Mouse (Mus musculus): ENCODE results near the gene Arhgef3. TPM values are rescaled to one million over a fixed set of nuclear protein-coding genes. Genes with fewer than 3 reads are reported as not detected.
"Not testable (repeated sequence)": the region's sequence is repeated elsewhere in the genome, so short reads cannot be mapped to it uniquely, and the experiment has no call there.

Gene Arhgef3
- polyA plus RNA-seq, 1 experiment: 30.4 TPM

DNA sequence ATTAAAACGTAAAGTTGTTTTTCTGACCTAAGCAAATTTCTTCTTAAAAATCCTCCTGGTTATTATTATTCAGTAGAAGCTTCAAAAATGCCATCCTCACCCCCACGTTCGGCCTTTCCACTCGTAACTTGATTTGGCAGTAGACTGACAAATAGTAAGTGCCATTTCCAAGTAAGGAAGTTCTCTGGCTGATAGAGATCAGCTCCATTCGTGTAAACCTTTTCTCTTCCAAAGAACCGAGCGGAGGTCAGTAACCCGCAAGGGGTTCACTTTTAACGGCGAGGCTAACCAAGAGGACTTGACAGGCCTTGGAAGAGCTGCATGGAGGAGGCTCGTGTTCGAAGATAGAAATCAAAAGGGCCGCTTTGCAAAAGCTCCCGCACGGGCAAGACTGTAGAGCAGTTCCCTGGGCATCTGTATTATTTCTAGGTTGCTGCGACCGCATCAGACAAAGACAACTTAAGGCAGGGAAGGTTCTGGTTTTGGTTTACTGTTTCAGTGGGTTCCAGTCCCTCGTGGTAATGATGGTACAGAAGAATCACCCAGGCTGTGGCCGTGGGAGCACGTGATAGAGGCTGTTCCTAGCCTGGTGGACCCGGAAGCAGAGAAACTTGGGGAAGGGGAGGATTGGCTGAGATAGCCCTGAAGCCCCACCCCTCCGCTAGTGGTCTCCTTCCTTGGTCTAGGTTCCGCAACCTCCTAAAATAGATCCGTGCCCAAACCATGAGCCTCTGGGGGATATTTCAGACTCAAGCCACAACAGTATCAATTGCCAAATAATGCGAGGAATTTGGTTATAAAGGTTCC, 117.5 kb downstream of the Arhgef3 start:
- no peak for DNase-seq (ENCODE audit: low spot score)

DNA sequence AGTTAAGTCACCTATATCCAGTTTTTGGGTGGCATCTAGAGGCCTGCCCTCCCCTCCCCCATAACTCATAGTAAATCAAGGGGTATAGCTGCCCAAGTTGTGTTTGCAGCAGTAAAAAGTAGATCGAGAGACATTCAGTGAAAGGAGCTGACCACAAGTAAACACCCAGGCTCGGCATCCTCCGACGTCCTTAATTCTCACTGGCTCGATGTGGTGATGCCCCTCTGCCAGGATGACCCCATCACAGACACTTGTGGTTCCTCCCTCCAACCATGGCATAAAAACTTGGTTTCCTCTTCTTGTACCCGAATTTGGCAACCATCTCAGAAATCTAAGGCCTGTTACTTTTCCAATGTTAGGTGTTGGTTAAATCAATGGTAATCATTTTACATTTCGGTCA, 118.4 kb downstream of the Arhgef3 start:
- no peak for DNase-seq (ENCODE audit: low spot score)

DNA sequence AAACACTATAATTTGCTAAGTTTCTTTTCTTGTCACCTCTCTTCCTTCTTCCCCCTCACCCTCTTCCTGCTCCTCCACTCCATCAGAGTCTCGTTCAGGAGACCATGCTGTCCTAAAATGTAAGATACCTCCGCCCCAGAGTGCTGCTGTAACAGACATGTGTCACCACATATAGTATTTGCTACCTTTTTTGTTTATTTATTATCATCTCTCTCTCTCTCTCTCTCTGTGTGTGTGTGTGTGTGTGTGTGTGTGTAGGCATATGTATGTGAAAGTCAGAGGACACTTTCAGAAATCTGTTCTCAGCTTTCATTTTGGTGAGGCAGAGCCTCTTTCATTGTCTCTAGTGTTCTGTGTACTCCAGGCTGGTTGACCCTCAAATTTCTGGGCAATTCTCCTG, 119.0 kb downstream of the Arhgef3 start:
- DNase-seq (ENCODE audit: low spot score): no peak

DNA sequence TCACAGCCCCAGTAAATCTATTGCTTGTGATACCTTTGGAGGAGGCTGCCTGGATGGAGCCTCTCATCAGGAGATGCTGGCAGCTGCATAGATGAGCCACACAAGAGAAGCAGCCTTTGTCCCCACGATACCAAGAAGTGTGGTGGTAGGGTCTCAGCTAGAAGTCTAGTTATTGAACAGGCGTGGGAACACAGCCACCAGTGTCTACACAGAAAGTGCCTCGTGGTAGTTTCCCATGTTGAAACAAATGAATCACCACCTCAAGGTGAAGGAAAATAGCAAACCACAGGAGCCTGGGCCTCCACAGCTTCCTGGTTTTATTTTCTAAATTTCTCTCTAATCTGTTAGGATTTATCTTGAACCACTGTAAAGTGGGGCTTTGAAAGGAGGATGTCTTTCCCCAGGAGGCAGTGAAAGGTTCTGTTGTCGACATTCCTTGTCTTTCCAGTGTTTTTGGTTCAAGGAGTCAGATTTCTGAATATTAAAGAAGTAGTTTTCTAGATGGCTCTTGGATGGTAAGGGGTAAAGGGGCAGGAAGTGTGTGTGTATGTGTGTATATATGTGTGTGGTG, 119.7 kb downstream of the Arhgef3 start:
- no peak for DNase-seq (ENCODE audit: low spot score)

DNA sequence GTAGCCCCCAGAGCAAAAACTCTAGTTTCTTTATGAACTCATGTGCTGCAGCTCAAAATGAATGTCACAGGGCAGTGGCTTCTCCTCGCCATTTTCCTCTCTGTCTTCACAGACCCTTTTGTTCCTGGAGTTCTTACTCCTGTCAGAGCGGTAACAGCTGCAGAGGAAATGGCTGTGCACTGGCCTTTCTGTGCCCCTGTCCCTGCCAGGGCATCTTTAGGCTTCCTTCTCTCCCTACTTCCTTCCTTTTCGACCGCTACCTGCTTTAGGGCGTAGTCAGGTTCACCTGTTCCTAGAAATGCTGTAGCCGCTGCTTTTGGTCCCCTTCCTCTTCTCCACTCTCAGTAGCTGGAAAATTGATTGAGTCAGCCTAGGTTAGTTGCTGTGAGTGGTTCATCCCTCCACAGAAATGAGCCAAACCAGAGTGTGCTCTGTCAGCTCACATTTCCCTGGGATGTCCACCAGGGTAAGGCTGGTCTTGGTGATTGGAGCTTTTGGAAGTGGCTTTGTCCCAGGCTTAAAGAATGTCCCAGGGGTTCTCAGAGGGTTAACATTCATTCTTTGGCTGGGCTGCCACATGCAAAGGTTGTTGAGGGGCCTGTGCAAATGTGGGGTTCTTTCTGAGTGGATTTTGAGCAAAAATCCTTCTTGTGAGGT, 121.3 kb downstream of the Arhgef3 start:
- no peak for DNase-seq (ENCODE audit: low spot score)

DNA sequence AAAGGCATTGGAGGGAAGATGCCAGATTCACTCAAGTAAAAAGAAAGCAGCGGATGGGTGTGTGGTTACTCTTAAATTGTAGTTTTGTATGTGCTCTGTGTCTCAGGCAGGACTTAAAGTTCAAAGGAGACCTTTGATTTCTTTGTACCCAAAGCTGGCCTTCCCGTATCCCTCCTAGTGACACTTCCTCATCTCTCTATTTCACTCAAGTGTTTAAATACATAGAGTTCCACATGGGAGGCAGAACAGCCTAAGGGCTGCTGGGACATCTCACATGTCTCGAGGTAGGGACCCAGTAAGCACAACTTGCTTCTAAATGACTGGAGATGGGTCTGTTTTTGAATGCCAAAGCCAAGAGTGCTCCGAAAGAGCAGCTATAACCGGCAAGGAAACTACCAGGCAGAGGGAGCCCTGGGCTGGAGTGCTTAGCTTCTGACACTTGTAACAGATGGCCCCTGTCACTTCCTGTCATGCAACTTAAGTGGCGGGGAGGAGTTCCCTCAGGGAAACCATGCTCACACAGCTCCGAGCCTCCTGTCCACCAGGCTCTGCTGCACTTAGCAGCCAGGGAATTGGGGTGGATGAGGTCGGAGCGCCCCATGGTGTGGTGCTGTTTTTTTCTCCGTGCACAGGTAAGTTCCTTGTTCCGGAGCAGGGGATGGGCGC, 123.0 kb downstream of the Arhgef3 start:
- DNase-seq (ENCODE audit: low spot score): no peak

DNA sequence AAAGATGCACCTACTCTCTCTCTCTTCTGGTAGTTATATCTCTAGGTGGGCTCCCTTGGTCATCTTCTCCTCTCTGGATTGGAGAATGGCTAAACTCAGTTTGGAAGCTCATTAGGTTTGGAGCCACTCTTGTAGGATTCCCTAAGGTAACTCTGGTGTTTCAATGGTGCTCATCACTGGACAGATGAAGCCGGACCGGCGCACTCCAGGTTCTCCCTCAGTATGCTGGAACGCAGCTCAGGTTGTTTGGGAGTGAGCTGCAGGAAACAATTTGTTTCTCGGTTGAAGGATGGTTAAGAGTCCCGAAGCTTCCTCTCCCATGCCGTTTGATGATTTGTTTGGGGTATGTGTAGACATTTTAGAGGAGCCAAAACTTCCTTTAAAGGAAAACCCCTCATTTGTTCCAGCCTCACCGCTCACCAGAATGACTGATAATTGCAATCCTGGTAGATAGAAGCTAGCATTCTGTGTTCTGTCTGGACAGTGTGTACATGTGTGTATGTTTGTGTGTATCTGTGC, 124.0 kb downstream of the Arhgef3 start:
- DNase-seq (ENCODE audit: low spot score): no peak

DNA sequence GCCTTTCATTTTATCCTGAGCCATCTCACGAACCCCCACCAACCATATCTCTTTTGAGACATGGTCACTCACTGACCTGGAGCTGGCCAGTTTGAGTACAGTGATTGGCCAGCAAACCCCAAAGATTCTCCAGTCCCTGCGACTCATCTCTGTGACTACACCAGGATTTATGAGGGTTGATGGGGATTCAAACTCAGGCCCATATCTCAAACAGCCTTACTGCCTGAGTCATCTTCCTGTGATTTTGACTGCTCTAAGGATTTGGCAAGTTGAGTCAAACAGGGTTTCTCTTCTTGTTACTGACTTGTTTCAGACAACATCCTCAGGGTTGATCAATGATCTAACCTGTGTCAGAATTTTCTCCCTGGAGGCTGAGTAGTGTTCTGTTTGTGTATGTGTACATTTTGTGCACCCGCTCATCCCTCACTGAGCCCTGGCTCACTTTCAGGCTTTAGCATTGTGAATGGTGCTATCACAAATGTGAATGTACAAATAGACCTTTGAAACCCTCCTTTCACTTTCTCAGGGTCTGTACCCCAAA, 124.9 kb downstream of the Arhgef3 start:
- no peak for DNase-seq (ENCODE audit: low spot score)

DNA sequence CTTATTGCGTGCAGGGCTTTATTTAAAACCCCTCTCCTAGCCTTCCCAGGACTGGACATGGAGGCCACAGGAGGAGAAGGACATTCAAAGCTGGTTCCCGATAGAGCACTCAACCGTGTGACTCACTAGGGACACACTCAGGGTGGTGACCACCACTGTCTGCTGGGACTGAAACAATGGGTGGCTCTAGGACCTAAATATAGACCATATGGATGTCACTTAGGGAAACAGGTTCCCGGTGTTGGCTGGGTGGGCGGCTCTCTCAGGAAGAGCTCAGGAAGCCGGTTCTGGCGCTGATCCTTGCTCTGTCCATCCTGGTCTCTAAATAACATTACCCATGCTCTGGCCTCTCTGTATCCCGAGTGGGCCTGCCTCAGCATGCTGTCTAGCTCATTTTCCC, 127.6 kb downstream of the Arhgef3 start:
- no peak for DNase-seq (ENCODE audit: low spot score)

DNA sequence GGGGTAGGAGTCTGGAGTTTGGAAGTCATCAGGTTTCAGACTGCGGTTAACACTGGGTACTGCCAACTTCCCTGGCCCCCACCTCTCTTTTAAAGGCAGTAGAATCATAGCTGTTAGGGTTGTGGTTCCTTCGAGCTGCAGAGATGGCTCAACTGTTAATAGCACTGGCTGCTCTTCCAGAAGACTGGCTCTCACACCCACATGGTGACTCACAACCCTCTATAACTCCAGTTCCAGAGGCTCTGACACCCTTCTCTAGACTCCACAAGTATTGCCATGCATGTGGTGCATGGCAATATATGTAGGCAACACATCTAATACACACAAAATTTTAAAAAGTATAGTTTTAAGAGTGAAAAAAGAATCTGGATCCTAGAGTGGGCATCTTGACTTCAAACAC, 128.1 kb downstream of the Arhgef3 start:
- DNase-seq (ENCODE audit: low spot score): no peak

DNA sequence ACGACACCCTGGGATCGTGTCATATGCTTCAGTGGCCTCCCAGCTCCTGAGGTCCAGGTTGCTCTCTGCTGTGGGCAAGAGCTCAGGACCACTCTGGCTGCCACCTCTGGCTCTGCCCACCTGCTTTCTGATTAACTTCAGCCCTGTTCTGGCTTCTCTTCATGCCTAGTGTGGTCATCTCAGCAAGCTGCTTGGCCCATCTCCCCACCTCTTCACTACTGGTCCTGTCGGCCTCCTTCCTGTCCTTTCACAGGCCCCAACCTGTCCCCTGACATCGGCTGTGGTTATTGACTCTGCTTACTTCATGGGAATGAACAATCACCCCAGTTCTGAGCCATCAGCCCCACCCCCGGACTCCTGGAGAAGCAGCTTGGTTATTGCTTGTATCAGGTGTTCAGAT, 128.9 kb downstream of the Arhgef3 start:
- no peak for DNase-seq (ENCODE audit: low spot score)

DNA sequence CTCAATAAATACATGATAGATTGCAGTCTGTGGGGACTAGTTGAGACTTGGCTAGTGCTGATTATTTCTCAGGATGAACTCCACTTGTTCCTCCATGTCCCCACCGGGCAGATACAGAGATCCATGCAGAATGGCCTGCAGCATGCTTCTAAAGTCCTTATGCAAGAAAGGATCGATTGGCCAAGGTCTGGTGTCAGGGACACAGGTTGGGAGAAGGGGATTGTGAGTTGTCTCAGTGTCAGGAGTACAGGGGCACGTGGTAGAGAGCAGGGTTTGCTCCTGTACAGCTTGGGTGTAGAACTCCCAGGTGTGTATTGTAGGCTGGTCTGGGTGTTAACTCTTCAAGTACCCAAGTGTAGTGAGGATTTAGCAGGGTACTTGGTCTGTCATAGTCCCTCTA, 130.2 kb downstream of the Arhgef3 start:
- no peak for DNase-seq (ENCODE audit: low spot score)

DNA sequence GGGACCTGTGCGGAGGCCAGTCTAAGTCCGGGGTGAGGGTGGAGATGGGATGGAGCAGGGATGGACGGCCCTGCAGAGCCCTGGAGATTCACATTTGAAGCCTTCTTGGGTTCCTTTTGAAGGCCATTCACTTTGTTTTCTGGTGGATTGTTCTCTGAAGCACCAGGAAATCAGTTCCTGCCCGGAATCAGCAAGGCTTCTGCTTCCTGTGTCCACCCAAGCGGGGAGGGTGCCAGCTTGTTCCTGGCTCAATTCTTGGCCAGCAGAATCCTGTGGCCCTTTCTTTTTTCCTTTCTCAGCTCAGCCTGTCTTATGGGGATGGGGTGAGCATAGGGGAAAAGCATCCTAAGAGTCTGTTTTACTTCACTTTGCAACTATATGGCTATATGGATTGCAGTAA, 131.7 kb downstream of the Arhgef3 start:
- DNase-seq (ENCODE audit: low spot score): no peak

DNA sequence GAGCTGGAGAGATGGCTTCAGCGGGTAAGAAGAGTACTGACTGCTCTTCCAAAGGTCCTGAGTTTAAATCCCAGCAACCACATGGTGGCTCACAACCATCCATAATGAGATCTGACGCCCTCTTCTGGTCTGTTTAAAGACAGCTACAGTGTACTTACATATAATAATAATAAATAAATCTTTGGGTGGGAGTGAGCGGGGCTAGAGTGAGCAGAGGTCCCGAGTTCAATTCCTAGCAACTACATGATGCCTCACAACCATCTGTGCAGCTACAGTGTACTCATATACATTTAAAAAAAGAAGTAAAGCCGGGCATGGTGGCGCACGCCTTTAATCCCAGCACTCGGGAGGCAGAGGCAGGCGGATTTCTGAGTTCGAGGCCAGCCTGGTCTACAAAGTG, 132.2 kb downstream of the Arhgef3 start:
- not testable (repeated sequence) for DNase-seq (ENCODE audit: low spot score)

DNA sequence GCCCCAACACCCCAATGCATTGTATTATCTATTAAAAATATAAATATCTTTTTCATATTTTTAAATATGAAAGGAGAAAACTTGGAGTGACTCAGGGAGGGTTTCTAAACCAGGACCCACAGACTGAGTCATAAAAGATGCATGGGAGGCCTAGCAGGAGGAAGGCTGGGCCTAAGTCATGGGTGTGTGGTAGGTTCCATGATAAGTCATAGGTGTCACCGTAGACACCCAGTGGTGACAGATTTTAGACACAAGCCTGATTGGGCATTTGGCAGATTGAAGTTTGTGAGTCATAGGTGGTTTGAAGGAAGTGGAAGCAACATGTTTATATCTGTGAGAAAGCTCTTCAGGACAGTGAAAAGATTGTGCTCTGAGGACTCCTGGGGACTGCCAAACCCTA, 134.4 kb downstream of the Arhgef3 start:
- DNase-seq (ENCODE audit: low spot score): no peak

DNA sequence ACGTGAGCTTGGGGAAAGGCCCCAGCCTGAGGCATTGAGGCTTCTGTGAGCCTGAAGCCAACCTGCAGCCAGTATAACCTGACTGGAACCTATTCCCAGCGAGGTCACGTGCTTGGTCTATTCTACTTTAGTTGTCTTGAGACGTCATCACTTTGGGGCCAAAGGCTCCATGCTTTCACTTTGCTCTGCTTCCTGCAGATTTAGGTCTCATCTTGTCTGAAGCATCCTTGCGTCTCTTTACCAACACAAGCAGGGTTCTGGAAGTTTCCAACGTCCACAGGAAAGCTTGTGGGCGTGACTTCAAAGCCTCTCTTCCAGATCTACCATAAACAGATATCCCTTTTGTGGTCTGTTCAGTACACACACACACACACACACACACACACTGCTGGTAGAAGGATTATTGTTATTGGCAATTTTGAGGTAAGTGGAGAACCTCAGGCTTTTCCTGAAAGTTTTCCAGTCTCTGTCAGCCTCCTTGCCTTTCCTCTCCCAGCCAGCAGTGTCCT, 135.6 kb downstream of the Arhgef3 start:
- no peak for DNase-seq (ENCODE audit: low spot score)

DNA sequence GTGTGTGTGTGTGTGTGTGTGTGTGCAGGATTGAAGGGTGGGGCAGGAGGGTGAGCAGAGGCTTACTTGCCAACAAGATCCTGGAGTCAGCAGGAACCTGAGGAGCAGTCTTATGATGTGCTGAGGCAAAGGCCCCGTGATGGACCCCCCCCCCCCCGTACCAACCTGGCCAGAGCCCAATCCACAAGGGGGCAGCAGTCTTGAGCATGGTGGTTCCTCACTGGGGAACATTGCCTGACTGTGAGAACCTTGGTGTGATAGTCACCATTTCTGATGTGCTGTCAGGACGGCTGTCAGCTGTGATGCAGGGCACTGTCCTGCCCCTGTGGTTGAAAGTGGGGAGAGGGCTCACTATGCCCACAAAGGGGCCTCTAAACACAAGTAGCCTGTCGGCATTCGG, 138.7 kb downstream of the Arhgef3 start:
- DNase-seq (ENCODE audit: low spot score): no peak

DNA sequence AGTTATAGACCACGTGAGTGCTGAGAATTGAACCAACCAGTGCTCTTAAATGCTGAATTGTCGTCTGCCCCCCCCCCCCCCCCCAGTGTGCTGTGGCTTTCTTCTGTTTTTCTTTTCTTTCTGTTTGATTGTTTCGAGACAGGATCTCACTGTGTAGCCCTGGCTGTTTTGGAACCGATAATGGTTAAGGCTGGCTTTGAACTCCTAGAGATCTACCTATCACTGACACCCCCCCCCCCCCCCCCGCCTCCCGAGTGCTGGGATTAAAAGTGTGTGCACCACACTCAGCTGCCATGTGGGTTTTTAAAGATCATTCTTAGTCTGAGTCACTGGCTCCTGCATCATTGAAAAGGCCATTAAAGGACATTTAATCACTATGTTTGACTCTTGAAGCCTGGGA, 147.7 kb downstream of the Arhgef3 start:
- no peak for DNase-seq (ENCODE audit: low spot score)

DNA sequence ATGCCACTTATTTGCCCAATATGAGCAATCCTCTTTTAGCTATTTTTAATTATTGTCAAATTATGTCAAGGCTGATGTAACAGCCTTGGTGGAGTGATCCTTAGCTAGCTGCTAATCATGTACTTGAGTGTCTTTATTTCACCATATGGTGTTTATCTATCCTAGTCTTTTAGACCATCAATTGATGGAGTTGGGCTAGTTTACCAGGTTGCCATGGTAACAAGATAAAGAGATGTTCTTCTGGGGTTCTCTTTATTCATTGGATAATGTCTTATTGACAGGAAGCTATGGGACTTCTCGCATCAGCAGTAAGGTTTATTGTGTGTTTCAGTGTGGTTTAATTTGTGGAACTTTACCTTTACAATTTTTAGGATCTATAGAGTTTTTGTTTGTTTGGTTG, 151.9 kb downstream of the Arhgef3 start:
- no peak for DNase-seq (ENCODE audit: low spot score)

DNA sequence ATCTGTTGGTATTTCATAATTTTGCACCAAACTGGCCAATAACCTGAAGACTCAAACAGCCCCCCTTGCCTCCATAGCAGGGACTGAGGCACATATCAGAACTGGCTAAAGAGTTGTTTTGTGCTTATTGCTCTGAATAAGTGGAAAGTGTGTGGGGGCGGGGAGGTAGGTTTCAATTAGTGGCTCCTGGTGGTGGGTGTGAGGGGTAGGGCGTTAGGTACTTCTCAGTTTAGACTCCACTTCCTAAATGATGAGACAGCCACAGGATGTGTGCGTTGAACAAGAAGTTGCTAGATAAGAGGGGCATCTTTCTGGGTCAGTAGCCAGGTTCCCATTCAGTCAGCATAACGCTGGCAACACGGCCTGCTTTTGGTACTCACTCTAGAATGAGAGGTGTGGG, 153.4 kb downstream of the Arhgef3 start:
- no peak for DNase-seq (ENCODE audit: low spot score)

DNA sequence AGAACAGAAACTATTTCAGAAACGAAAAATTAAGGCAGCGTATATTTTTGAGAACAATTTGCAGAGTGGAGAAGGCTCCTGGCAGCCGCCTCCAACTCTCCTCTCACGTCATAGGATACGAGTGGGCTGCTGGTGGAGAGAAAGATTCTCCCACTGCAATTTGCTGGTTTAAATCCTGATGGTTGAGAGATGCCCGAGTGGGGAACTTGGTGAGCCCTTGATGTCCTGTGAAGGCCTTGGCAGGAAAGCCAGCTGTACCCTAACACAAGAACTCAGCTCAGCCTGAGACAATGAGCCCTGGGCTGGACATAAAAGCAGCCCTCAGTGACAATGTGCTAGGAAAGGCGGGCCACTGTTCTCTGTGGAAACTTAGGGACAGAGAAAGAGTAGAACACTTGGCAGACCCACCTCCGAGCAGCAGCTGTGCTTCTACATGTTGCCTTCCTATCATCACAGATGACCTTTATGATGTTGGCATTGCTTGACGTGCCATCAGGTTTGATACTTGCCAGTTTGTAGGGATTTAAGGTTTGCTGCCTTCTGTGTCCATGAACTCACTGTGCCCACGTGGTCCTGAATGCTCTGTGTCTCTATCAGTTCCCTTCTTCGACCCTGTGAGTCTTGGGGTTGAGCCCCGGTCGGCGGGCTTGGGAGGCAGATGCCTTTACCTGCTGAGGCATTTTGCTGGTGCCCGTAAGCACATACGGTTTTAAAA, 154.4 kb downstream of the Arhgef3 start:
- DNase-seq (ENCODE audit: low spot score): no peak
